ENCODE assay signal across 8 mouse cellular contexts in genomic region chr1:134360656-134361055, GRCm38 (mm10). TPM values are rescaled to one million over a fixed set of nuclear protein-coding genes. Genes with fewer than 3 reads are reported as not detected.
DNase-seq lines count a peak whose midpoint lies in the region; ATAC-seq lines count a peak whose summit lies in the region.
"Had no signal": no experiment of that assay in that cellular context is flagged by ENCODE, and none has a peak within 500 bp of the region (broad histone marks: within the 10 kb centered on the region; RNA-seq: fewer than 3 reads in every experiment).

No protein-coding gene starts in this region.

- H3K4me1 ChIP-seq in lung, embryonic 15.5 days: peaks cover 18% of the 10 kb centered on the region
- H3K4me1 ChIP-seq in embryonic facial prominence, embryonic 14.5 days (ENCODE audit: control insufficient read depth, insufficient read depth, low read length): peaks cover 6% of the 10 kb centered on the region
- 0 out of 2 replicates have a peak, but pooled peaks cover 6% of the 10 kb centered on the region for H3K4me1 ChIP-seq in limb, embryonic 11.5 days (ENCODE audit: control insufficient read depth, insufficient read depth, low read length)
- peaks cover 5% of the 10 kb centered on the region for H3K4me1 ChIP-seq in stomach, embryonic 15.5 days

- H3K4me3 ChIP-seq in lung, embryonic 15.5 days: peak overlapping the region; percentile 90
- peak overlapping the region; percentile 93 for H3K4me3 ChIP-seq in embryonic facial prominence, embryonic 14.5 days (ENCODE audit: low read depth, low read length)
- H3K4me3 ChIP-seq in limb, embryonic 11.5 days (ENCODE audit: low read depth, low read length): peak overlapping the region; percentile 80
- peak overlapping the region; percentile 72 for H3K4me3 ChIP-seq in stomach, embryonic 15.5 days (replicated peaks)

- intact Hi-C loops in left cerebral cortex, postnatal 36 days (cut with DNase I): loop anchor here (2.0 to 5.0 kb wide), 2 partner anchors 57 to 94 kb away; partner anchors contain the start of genes Adipor1 and Klhl12

- DNase-seq in lung, postnatal 4 days: no peak
- no peak for DNase-seq in embryonic facial prominence, embryonic 14.5 days (ENCODE audit: low spot score)
- no peak for DNase-seq in limb, embryonic 11.5 days (ENCODE audit: low spot score)
- no peak for DNase-seq in thymus, postnatal 25 days
- DNase-seq in left cerebral cortex, postnatal 36 days (ENCODE audit: low spot score in 2 of 2): no peak

- no peak overlapping the region for H3K27ac ChIP-seq in lung, embryonic 15.5 days
- no peak overlapping the region for H3K27ac ChIP-seq in embryonic facial prominence, embryonic 14.5 days (replicated peaks; ENCODE audit: low read depth, low read length)
- H3K27ac ChIP-seq in limb, embryonic 11.5 days (replicated peaks; ENCODE audit: low read depth, low read length): no peak overlapping the region
- H3K27ac ChIP-seq in stomach, embryonic 15.5 days: no peak overlapping the region

- H3K4me2 ChIP-seq in lung, embryonic 15.5 days: peak overlapping the region; percentile 74
- H3K4me2 ChIP-seq in embryonic facial prominence, embryonic 14.5 days (ENCODE audit: low read depth, low read length): peak overlapping the region; percentile 92
- peak overlapping the region; percentile 76 for H3K4me2 ChIP-seq in limb, embryonic 11.5 days (ENCODE audit: low read depth, severe bottlenecking)
- peak overlapping the region; percentile 70 for H3K4me2 ChIP-seq in stomach, embryonic 15.5 days

- no peaks in the 10 kb centered on the region for H3K27me3 ChIP-seq in lung, embryonic 15.5 days
- no peaks in the 10 kb centered on the region for H3K27me3 ChIP-seq in embryonic facial prominence, embryonic 14.5 days (replicated peaks; ENCODE audit: control insufficient read depth, insufficient read depth, low read length)
- no peaks in the 10 kb centered on the region for H3K27me3 ChIP-seq in limb, embryonic 11.5 days (ENCODE audit: control insufficient read depth, insufficient read depth, low read length)
- no peaks in the 10 kb centered on the region for H3K27me3 ChIP-seq in stomach, embryonic 15.5 days (replicated peaks)

- no peaks in the 10 kb centered on the region for H3K9me3 ChIP-seq in lung, embryonic 15.5 days
- H3K9me3 ChIP-seq in embryonic facial prominence, embryonic 14.5 days (ENCODE audit: control insufficient read depth, low read length): no peaks in the 10 kb centered on the region
- no peaks in the 10 kb centered on the region for H3K9me3 ChIP-seq in limb, embryonic 11.5 days (ENCODE audit: control insufficient read depth, low read length)
- H3K9me3 ChIP-seq in stomach, embryonic 15.5 days: no peaks in the 10 kb centered on the region

- H3K36me3 ChIP-seq in lung, embryonic 15.5 days: peaks cover 28% of the 10 kb centered on the region
- peaks cover 50% of the 10 kb centered on the region for H3K36me3 ChIP-seq in embryonic facial prominence, embryonic 14.5 days (ENCODE audit: control insufficient read depth, insufficient read depth, low read length)
- H3K36me3 ChIP-seq in limb, embryonic 11.5 days (ENCODE audit: control insufficient read depth, insufficient read depth, low read length): peaks cover 16% of the 10 kb centered on the region
- peaks cover 7% of the 10 kb centered on the region; the same call in 1 of the 2 replicates for H3K36me3 ChIP-seq in stomach, embryonic 15.5 days

- ATAC-seq in lung, embryonic 15.5 days (ENCODE audit: borderline replicate concordance, extremely low read depth, low FRiP score, low TSS enrichment): no peak
- ATAC-seq in embryonic facial prominence, embryonic 14.5 days (ENCODE audit: low read depth): no peak
- no peak for ATAC-seq in limb, embryonic 11.5 days (ENCODE audit: insufficient number of reproducible peaks, low FRiP score, low TSS enrichment, low read depth)
- no peak for ATAC-seq in stomach, embryonic 15.5 days (ENCODE audit: insufficient read depth, low FRiP score, low read depth)

- 66% methylated on average over 7 of the region's 7 CpGs for WGBS in lung, embryonic 15.5 days
- 74% methylated on average over 7 of the region's 7 CpGs for WGBS in embryonic facial prominence, embryonic 14.5 days
- WGBS in limb, embryonic 11.5 days: 81% methylated on average over 7 of the region's 7 CpGs
- WGBS in stomach, embryonic 15.5 days: 66% methylated on average over 7 of the region's 7 CpGs

- peak overlapping the region; percentile 90 for H3K9ac ChIP-seq in lung, embryonic 15.5 days
- H3K9ac ChIP-seq in embryonic facial prominence, embryonic 14.5 days (ENCODE audit: low read depth, low read length): peak overlapping the region; percentile 93
- no peak overlapping the region; the same call in 1 of the 2 replicates for H3K9ac ChIP-seq in limb, embryonic 11.5 days (ENCODE audit: low read length)
- H3K9ac ChIP-seq in stomach, embryonic 15.5 days: peak overlapping the region; percentile 60; the same call in 1 of the 2 replicates

RNA-seq across cellular contexts. Expression of gene Tmem183a, which starts 1.1 kb away (rescaled TPM):
- 91.2 and 93.4 TPM in 2 replicates for polyA plus RNA-seq in lung, embryonic 15.5 days (2015; fragmentation: Nextera tagmentation; extraction: Ambion mirVana)
- polyA plus RNA-seq in embryonic facial prominence, embryonic 14.5 days (2014; fragmentation: Nextera tagmentation; extraction: Ambion mirVana): 75.3 and 78.0 TPM in 2 replicates
- polyA plus RNA-seq in limb, embryonic 11.5 days (2014; fragmentation: Nextera tagmentation; extraction: Ambion mirVana): 117 and 119 TPM in 2 replicates
- polyA plus RNA-seq in stomach, embryonic 15.5 days (2015; fragmentation: Nextera tagmentation; extraction: Ambion mirVana): 85.8 and 90.6 TPM in 2 replicates
- 10 to 100 TPM; 80.1 to 87.0 TPM for total RNA-seq in left cerebral cortex, postnatal 36 days (2021)

RNA-seq across cellular contexts. Expression of gene 4933406M09Rik, which starts 25.1 kb away (rescaled TPM):
- polyA plus RNA-seq in lung, embryonic 15.5 days (2015; fragmentation: Nextera tagmentation; extraction: Ambion mirVana): not detected in 2 replicates
- polyA plus RNA-seq in embryonic facial prominence, embryonic 14.5 days (2014; fragmentation: Nextera tagmentation; extraction: Ambion mirVana): not detected in 2 replicates
- polyA plus RNA-seq in limb, embryonic 11.5 days (2014; fragmentation: Nextera tagmentation; extraction: Ambion mirVana): not detected in 2 replicates
- not detected in 2 replicates for polyA plus RNA-seq in stomach, embryonic 15.5 days (2015; fragmentation: Nextera tagmentation; extraction: Ambion mirVana)
- not detected for total RNA-seq in left cerebral cortex, postnatal 36 days (2021)
- total RNA-seq: left cerebral cortex, postnatal 10 days had no signal

RNA-seq across cellular contexts. Expression of gene Ppfia4, which starts 27.9 kb away (rescaled TPM):
- 3.0 and 3.1 TPM in 2 replicates for polyA plus RNA-seq in lung, embryonic 15.5 days (2015; fragmentation: Nextera tagmentation; extraction: Ambion mirVana)
- polyA plus RNA-seq in embryonic facial prominence, embryonic 14.5 days (2014; fragmentation: Nextera tagmentation; extraction: Ambion mirVana): 12.8 and 14.1 TPM in 2 replicates
- polyA plus RNA-seq in limb, embryonic 11.5 days (2014; fragmentation: Nextera tagmentation; extraction: Ambion mirVana): 2.3 and 3.4 TPM in 2 replicates
- polyA plus RNA-seq in stomach, embryonic 15.5 days (2015; fragmentation: Nextera tagmentation; extraction: Ambion mirVana): 5.8 and 6.1 TPM in 2 replicates
- total RNA-seq in left cerebral cortex, postnatal 36 days (2021): 10 to 100 TPM; 48.4 to 49.5 TPM

RNA-seq across cellular contexts. Expression of gene Cyb5r1, which starts 44.7 kb away (rescaled TPM):
- 39.7 and 42.9 TPM in 2 replicates for polyA plus RNA-seq in lung, embryonic 15.5 days (2015; fragmentation: Nextera tagmentation; extraction: Ambion mirVana)
- 29.9 and 31.5 TPM in 2 replicates for polyA plus RNA-seq in embryonic facial prominence, embryonic 14.5 days (2014; fragmentation: Nextera tagmentation; extraction: Ambion mirVana)
- polyA plus RNA-seq in limb, embryonic 11.5 days (2014; fragmentation: Nextera tagmentation; extraction: Ambion mirVana): 33.5 and 36.1 TPM in 2 replicates
- polyA plus RNA-seq in stomach, embryonic 15.5 days (2015; fragmentation: Nextera tagmentation; extraction: Ambion mirVana): 38.5 and 40.1 TPM in 2 replicates
- 10 to 100 TPM; 18.9 to 19.9 TPM for total RNA-seq in left cerebral cortex, postnatal 36 days (2021)

RNA-seq across cellular contexts. Expression of gene Adipor1, which starts 54.5 kb away (rescaled TPM):
- 89.4 and 90.3 TPM in 2 replicates for polyA plus RNA-seq in lung, embryonic 15.5 days (2015; fragmentation: Nextera tagmentation; extraction: Ambion mirVana)
- 97.2 and 102 TPM in 2 replicates for polyA plus RNA-seq in embryonic facial prominence, embryonic 14.5 days (2014; fragmentation: Nextera tagmentation; extraction: Ambion mirVana)
- polyA plus RNA-seq in limb, embryonic 11.5 days (2014; fragmentation: Nextera tagmentation; extraction: Ambion mirVana): 91.9 and 93.2 TPM in 2 replicates
- 82.5 and 93.6 TPM in 2 replicates for polyA plus RNA-seq in stomach, embryonic 15.5 days (2015; fragmentation: Nextera tagmentation; extraction: Ambion mirVana)
- 10 to 100 TPM; 60.2 to 62.8 TPM for total RNA-seq in left cerebral cortex, postnatal 36 days (2021)
